Mouse (Mus musculus) heart, postnatal 25 days (tissue): ENCODE measurements around the gene Ppm1a. TPM values are rescaled to one million over a fixed set of nuclear protein-coding genes. Genes with fewer than 3 reads are reported as not detected.

Experiments used
- DNase-seq: peaks from one replicate; pipeline ENCODE4 v3.0.0; 2022; ENCODE audit warnings: low spot score
- intact Hi-C: fragments of 180-260 bp; cut with DNase I; formaldehyde crosslinking; loops from one replicate; pipeline ENCODE4 v1.15.1; 2025
- total RNA-seq, 2 experiments: library from RNA; stranded (reverse); gene quantifications; 2 replicates each; pipeline ENCODE4 v1.2.3; 2021

Gene Ppm1a
- 100 to 1,000 TPM; 217 to 223 TPM for total RNA-seq

DNA sequence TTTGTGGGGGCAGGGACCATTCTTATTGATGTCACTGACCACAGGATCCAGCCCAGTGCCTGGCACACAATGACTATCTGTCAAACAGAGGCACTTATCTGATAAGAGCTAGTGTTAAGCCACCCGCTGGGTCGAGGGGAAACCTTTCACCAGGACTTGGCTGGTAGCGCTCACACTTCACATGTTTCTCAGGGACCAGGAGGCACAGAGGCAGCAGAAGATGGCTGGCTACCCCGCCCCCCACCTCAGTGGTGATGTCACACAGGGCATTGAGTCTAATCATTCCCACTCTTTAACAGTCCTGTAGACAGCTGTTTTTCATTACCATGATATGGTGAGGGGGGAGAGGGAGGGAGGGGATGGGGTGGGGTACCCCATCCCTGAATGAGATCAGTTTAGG, at the start of gene Ppm1a:
Gene Ppm1a (plus strand): TSS at position 370 of the 400 bp plus-strand sequence.
- intact Hi-C loops, result no loop called here
- DNase-seq, result no peak

DNA sequence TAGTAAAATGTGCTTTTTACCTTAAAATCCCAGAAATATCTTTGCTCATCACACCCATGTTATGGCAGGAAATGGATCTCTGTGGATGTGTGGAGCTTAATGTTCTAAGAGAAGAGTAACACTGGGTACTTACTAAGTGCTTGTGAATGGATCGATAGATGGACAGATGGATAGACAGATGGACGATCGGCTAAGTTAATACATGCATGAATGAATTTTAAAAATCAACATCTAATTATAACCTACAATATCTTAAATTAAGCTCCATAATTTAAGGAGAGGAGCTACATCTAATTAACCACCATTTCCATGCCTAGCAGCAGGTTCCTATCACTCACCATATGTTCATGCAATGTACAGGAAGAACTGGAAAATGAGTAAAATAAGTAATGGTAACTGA, 47.3 kb upstream of the Ppm1a start:
- DNase-seq, result no peak
- intact Hi-C loops, result no loop called here

DNA sequence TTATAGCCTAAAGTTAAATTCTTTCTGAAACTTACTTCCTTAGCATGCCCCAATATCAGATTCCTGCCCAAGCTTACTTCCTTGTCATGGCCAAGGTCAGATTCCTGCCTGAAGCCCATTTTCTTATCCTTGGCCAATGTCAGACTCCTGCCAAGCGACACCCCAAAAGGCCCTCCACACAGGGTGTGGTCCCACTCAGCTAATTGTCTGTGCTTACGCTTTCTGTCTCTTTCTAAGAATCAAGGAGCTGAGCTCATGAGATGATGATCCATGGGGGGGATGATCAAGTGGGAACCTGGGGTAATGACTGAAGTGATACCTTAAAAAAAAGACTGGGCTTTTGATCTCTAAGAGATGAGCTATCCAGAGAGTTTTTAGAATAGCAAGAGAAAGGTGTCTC, 42.4 kb upstream of the Ppm1a start:
- intact Hi-C loops, result no loop called here

DNA sequence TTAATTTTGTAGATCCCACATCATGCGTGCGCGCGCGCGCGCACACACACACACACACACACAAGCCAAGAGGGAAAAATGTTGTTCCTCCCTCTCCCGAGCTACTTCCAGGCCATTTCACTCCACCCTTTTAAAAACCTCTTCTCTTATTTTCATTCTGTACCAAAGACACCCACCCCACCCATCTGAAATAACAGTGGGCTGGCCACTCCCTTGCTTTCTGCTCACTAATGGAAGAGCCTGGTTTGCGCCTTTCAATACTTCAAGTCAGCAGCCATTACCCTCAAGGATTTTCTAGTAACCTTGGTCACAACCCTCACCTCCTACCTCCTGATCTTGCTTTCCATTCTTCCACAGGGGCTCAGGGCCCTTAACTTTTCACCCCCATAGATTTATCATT, 41.4 kb upstream of the Ppm1a start:
- intact Hi-C loops, result no loop called here
- no peak for DNase-seq

More for the DNA sequence above, 42.4 kb upstream of the Ppm1a start:
- no peak for DNase-seq

DNA sequence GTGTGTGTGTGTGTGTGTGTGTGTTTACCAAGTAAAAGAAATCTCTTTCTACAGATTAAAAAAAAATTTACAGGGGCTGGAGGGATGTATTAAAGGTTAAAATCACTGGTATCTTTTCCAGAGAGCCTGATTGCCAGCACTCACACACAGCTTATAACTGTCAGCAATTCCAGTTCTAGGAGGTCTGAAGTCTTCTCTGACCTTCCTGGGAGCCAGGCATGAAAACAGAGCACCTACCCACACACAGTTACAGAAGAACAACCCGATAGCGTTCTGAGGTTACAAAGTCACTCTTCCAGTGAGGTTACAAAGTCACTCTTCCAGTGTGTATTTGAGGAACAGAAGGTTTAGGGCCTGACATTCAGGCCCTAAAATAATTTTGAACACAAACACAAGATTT, 38.2 kb upstream of the Ppm1a start:
- intact Hi-C loops, result no loop called here
- DNase-seq, result no peak

DNA sequence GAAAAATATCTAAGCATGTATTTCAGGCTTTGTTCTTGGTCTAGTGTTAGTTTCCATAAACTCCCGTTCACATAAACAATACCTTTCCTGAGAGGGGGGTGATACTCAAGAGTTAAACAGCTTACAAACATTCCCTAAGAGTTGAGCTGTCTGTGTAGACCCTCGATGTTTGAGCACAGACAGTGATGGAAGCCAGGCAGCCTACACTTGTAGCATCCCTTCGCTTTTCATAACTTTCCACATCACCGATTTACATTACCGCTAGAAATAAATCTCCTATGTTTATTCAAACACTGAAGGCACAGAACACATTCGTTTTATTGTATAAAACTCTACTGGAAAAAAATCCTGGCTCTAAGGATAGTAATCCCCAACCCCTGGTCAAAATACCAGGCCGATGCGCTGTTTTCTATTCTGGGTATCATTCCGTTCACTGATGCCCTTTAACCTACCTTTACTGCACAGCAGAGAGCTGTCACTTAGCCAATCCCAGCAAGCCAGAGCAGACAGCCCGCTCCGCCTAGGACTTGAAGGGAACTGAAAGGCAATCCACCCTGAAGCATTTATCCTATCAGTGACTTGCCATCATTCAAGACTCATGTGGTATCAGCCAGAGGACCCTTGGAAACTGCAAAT, 37.7 kb upstream of the Ppm1a start:
- no peak for DNase-seq

DNA sequence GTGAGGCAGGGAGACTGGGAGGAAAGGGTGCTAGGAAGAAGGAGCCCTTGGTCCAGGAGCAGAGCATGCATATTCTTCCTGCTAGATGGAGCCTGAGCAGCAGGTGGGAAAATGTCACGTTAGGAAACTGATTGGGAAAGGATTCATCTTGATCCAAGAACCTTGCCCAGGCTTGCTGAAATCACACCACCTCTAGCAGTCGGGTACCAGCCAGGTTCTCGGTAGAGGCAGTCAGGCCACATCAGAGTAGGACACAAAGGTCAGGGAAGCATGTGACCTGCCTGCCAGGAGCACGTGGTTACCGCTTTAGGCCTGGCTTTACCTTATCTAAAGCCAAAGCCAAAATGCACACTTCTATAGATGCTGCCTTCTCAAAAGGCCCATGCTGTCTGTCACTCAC, 35.5 kb upstream of the Ppm1a start:
- no peak for DNase-seq
- intact Hi-C loops, result no loop called here

More for the DNA sequence above, 37.7 kb upstream of the Ppm1a start:
- intact Hi-C loops, result no loop called here

DNA sequence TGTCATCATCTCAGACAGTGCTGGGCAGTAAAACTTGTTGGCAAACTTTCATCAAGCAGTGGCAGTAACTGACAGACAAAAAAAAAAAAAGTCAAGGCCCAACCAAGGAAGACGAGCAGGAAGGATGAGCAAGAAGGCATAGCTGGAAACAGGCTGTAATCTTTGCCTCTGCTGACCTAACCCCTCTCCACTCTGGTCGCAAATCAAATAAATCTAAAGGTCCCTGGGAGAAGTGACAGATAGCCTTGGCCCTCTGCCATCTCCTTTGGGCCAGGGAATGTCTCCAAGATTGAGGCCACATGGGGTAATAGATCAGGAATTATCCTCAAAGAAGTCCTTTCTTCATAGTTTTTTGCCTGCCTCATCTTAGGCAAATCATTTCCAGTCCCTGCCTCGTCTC, 33.3 kb upstream of the Ppm1a start:
- DNase-seq, result no peak

DNA sequence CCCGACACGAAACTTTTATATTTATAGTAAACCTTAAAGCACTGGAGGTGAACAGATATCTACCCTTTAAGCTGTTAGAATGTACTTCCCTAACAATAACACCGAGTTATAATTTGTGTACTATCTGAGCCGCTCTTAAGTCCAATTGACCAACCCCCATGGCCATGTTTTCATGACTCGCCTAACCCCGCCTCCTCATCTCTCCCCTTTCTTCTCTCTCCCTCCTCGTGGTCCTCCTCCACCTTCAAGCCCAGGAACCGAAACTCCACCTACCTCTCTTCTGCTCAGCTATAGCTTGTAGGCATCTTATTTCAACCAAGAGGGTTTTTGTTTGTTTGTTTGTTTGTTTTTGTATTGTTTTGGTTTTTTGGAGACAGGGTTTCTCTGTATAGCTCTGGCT, 30.2 kb upstream of the Ppm1a start:
- DNase-seq, result no peak
- intact Hi-C loops, result no loop called here

More for the DNA sequence above, 33.3 kb upstream of the Ppm1a start:
- intact Hi-C loops, result no loop called here

DNA sequence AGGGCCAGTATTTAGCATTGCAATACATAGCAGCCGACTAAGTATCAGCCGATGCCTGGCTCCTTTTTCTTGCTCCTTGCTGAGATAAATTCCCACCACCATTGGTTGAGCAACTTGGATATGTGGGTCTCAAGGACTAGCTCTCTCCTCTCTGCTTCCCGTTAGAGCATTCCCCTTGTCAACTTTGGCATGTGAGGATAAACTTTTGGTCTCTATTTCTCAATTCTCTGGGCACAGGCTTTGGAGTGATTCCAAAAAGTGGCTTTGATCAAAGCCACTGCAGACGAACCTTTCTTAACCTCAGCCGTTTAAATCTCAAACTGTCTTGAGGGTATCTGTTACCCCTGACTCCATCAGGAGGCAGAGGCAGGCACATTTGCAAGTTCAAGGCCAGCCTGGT, 29.6 kb upstream of the Ppm1a start:
- DNase-seq, result no peak
- intact Hi-C loops, result no loop called here

DNA sequence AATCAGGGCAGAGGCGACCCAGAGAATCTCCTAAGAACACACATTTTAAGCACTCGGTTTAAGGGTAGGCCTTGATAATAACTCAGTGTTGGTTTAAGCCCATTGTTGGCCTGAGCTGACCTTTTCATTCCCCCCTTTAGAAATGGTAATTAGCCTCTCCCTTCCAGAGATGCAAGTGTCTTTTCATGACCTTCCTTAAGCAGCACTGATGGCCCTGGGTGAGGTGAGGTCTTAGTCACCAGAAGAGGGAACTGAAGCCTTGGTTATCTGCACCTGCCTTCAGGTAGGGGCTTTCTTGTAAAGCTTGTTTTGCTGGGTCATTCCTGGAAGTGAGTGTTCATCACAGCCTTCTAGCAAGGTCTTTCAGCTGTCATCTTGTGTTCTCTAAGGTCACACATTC, 23.1 kb upstream of the Ppm1a start:
- intact Hi-C loops, result no loop called here
- no peak for DNase-seq

DNA sequence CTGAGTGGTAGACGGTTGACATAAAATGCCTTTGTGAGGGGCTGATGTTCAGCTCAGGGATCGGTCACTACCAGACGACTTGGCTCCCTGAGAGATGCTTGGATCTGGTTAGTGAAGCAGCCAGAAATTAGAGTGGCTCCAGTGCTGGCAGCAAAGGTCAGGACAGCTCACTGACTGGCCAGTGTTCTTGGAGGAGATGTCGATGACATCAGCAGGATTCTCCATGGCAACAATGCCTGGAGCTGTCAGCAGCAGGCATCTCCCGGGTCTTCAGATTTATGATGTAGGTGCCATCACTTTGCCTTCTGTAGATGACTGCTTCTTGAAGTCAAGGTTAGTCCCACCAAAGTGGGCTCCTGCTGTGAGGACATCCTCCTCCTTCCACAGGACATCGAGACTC, 16.1 kb upstream of the Ppm1a start:
- no peak for DNase-seq
- intact Hi-C loops, result no loop called here

DNA sequence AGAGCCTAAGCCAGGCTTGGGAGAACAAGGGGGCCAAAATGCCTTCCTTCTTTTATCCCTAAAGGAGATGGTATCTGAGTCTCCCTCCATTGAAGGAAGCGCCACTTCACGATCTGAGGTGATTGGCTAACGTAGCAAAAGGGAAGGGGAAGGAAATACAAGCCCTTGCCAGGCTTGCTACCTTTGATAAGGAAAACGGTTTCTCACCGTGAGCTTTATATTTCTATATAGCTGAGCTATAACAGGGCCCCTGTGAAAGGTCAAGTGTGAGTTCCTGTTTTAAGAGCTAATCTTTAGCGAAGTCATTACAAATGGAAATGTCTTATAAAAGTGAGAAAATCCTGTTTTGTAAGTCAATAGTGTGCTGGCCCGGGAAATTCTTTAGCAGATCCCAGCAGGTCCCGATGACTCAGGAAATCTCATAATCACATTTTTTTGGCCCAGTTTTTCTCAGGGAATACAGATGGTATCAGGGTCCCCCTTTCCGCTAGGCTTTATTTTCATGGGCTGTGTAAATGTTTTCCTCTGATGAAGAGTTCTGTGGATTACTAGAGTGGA, 12.4 kb upstream of the Ppm1a start:
- no peak for DNase-seq

DNA sequence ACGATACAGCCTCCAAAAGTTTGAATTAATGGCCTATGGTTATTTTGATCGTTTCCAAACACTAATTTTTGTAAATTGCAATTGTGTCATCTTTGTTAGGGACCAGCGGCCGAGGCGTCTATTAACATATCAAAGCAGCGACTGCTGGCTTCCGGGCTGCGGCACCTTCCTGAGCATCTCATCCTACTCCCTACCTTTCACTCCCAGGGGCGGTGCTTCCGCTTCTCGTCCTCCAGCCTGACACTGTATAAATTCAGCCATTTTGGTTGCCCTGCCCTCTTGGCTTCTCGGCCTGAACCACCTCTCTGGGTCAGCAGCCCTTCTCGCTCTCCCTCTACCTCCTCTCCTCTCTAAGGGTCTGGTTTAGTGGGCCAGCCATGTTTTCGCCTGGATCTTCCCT, 11.8 kb upstream of the Ppm1a start:
- no peak for DNase-seq
- intact Hi-C loops, result no loop called here

More for the DNA sequence above, 12.4 kb upstream of the Ppm1a start:
- intact Hi-C loops, result no loop called here

DNA sequence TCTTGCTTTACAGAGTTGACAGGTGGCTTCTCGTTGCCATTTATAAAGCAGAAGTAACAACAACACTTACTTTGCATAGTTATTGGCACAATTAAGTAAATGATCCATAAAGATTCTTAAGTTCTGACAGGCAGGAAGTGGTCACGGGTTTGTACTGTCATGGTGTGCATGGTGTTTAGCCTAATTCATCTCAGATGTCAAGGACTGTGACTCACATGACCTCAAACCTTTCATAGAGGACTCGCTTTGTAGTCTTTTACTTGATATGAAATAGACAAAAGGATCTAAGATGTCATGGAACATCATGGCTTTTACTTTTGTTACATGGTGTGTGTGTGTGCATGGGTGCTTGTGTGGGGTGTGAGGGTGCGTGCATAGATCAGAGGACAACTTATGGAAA, 8.9 kb upstream of the Ppm1a start:
- DNase-seq, result no peak
- intact Hi-C loops, result no loop called here

DNA sequence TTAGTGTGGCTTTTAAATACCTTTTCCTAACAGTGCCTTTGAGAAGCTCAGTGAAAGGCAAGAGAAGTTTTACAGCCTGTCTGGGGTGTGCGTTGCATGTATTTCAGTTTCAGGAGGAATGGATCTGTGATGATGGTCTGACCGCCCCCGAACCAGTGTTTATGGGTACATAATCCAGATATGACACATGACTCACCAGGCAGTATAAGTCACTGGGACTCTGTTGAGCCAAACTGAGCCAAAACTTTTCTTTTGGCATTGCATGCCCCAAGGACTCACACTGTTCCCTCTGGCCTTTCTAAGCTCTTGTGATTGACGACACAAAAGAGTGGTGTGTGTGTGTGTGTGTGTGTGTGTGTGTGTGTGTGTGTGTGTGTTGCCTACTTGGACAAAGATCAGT, 8.4 kb upstream of the Ppm1a start:
- no peak for DNase-seq
- intact Hi-C loops, result no loop called here

DNA sequence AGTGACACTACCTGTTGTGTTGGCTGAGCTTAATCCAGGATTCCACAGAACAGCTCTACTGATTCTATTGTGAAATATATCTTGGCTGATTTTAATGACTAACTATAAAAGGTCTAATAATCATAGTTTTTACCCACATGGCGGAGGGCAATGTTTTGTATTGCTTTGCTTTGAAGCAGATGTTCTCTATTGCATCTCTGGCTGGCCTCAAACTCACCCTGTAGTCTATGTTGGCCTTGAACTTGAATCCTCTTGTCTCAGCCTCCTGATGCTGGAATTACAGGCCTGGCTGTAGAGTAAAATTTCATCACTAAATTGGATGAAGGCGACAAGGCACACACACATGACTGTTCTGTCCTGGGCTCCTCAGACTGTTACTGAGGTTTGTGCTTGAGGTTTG, 7.8 kb upstream of the Ppm1a start:
- intact Hi-C loops, result no loop called here
- no peak for DNase-seq

DNA sequence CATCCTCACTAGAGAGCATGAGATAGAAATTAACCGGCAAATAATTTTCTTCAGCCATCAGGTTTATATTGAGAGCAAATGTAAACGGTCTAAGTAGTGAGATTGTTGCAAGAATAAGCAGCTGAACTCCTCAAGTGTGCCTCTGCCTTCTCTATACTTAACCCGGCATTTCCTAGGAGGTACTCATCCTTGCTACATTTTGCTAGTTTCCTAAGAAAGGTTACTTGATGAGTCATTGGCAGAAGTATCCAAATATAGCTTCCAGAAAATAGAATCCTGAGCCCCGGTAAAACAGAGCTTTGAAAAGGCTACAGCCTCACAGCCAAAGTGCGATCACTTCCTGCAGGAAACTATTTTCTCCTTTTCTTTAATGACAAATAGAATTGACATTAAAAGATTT, 7.2 kb upstream of the Ppm1a start:
- intact Hi-C loops, result no loop called here
- no peak for DNase-seq

DNA sequence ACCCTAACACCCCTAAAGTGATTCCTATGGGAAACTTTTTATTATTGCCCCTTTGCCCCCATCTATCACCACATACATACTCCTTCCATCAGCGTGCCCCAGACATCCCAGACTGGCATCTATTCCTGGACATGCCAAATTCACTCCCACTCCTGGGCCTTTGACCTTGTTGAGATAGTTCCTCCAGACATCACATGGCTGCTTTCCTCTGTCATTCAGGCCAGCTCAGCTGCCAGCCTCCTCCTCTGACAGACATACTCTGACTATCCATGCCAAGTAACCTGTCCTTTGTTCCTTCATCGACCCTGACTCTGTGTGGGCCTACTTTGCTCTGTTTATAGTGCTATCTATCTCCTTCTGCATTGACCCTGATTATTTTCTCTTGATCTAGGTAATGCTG, 6.6 kb upstream of the Ppm1a start:
- no peak for DNase-seq
- intact Hi-C loops, result no loop called here

DNA sequence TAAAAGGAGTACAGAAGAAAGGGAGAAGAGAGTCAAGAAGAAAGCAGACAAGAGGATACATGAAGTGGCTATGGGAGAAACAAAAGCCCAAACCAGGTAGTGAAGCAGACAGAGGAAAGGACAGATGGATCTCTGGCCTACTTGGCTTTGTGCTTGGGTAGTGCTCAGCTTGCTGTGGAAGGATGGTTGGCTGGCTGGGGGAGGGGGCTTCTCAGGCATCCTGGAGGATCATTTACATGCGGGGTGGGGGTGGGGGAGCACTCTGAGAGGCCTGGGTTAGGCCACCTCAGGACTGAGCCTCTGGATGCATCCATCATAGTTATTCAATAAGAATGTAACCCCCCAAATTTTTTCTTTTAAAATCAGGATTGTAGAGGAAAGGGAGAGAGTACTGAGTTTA, 341 bp downstream of the Ppm1a start:
- DNase-seq, result no peak
- intact Hi-C loops, result no loop called here

DNA sequence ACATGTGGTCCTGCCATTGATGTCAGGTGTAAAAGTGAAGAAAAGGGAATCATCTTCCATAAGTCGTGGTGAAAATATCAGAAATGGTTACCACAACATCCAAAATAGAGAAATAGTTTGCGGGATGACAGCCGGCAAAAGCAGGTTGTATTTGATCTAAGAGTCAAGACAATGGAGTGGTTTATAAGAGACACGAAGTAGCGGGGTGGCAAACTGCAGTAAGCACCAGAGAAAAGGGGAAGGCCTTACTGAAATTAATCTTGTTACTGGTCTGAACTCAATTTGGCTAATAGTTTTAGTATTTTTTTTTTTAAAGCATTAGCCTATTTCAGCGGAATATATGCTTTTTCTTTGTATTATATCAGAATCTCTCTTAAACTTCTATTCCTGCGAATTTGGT, 2.7 kb downstream of the Ppm1a start:
- intact Hi-C loops, result loop anchor here (5.0 to 10.0 kb wide), 3 partner anchors 82 to 675 kb away; partner anchors contain the start of genes Jkamp and L3hypdh
- no peak for DNase-seq
